Mouse (Mus musculus): ENCODE measurements at regions not wholly inside any gene's neighbourhood (a gene's known extent, or its start where the extent isn't known, plus 50 kb on each side); places are given as distances from the start of the nearest gene placed in this dataset.

DNA sequence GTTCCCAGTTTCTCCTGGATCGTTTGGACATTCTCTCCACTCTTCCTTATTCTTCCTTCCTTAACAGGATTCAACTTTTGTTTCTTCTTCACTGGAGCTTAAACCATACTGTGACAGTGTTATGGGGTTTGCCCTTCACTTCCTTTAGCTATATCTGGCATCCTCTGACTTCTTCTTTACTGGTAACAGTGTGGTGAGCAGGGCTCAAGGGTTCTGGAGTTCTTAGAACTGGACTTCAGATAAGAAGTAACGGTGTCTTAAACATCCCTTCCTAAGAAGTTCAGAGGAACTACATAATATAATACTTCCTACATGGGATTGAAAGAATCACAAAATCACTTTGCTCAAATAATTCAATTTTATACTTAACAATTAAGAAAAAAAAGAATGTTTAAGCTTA, 237.5 kb upstream of the Cited2 start:
- ATAC-seq (ENCODE audit: low FRiP score, low TSS enrichment), result no peak
- Histone ChIP-seq H3K9me3 (ENCODE audit: control insufficient read depth, low read length) (no peaks in the 10 kb centered on the region), H3K4me1 (ENCODE audit: control insufficient read depth, insufficient read depth, low read length) (no peaks in the 10 kb centered on the region), H3K36me3 (ENCODE audit: control insufficient read depth, insufficient read depth, low read length) (no peaks in the 10 kb centered on the region), H3K4me3 (ENCODE audit: low read length) (no peak overlapping the region), H3K4me2 (replicated peaks; ENCODE audit: low read depth, low read length) (no peak overlapping the region), H3K27ac (ENCODE audit: low read depth, low read length) (no peak overlapping the region), H3K27me3 (ENCODE audit: control insufficient read depth, insufficient read depth, low read length) (no peaks in the 10 kb centered on the region), H3K9ac (ENCODE audit: low read depth, low read length) (no peak overlapping the region)
- WGBS, result 96% methylated on average over 2 of the region's 2 CpGs

DNA sequence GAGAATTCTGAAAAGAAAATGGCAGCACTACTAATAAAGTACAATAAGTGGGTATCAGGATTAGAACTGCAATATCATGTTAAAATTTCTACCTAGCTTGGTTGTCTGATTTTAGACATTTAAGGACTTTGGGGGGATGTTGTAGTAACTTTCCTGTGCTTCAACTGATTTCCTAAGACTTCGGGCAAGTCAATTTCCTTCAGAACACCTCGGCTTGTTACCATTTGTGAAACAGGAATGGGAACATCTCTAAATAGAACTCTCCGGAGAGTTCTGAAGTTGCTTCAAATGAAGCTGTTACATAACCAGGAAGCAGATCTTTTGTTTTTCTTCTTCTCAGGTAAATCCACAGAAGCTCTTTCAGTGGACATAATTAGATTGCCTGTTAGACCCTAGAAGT, 237.0 kb upstream of the Cited2 start:
- no peak overlapping the region for H3K4me2 ChIP-seq (replicated peaks; ENCODE audit: low read depth, low read length)
- no peaks in the 10 kb centered on the region for H3K4me1 ChIP-seq (ENCODE audit: control insufficient read depth, insufficient read depth, low read length)
- H3K36me3 ChIP-seq (ENCODE audit: control insufficient read depth, insufficient read depth, low read length), result no peaks in the 10 kb centered on the region
- H3K27me3 ChIP-seq (ENCODE audit: control insufficient read depth, insufficient read depth, low read length), result no peaks in the 10 kb centered on the region
- no peaks in the 10 kb centered on the region for H3K9me3 ChIP-seq (ENCODE audit: control insufficient read depth, low read length)
- WGBS, result 90% methylated on average over 3 of the region's 3 CpGs
- no peak overlapping the region for H3K9ac ChIP-seq (ENCODE audit: low read depth, low read length)
- H3K27ac ChIP-seq (ENCODE audit: low read depth, low read length), result no peak overlapping the region
- H3K4me3 ChIP-seq (ENCODE audit: low read length), result no peak overlapping the region
- no peak for ATAC-seq (ENCODE audit: low FRiP score, low TSS enrichment)

DNA sequence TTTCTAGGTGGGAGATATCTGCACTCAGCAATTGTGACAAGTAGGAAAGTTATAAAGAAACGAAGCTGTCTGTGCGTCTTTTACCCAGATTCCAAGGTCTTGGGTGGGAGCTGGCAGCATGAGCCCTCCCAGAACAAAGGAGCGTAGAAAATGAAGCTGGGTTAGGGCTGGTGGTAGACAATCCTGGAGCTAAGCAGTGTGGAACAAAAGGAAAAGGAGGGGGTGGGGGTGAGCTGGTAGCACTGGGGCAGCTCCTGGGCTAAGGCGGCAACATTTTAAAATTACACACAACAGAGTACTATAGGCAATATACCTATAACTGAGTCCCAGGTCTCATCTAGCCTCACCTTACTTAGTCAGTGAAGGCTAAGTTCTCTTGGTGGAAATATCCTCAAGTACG, 235.6 kb upstream of the Cited2 start:
- Histone ChIP-seq H3K36me3 (ENCODE audit: control insufficient read depth, insufficient read depth, low read length) (no peaks in the 10 kb centered on the region), H3K4me1 (ENCODE audit: control insufficient read depth, insufficient read depth, low read length) (no peaks in the 10 kb centered on the region), H3K4me3 (ENCODE audit: low read length) (no peak overlapping the region), H3K9ac (ENCODE audit: low read depth, low read length) (no peak overlapping the region), H3K4me2 (replicated peaks; ENCODE audit: low read depth, low read length) (no peak overlapping the region), H3K27ac (ENCODE audit: low read depth, low read length) (no peak overlapping the region), H3K9me3 (ENCODE audit: control insufficient read depth, low read length) (no peaks in the 10 kb centered on the region), H3K27me3 (ENCODE audit: control insufficient read depth, insufficient read depth, low read length) (no peaks in the 10 kb centered on the region)
- no peak for ATAC-seq (ENCODE audit: low FRiP score, low TSS enrichment)
- 81% methylated on average over 5 of the region's 5 CpGs for WGBS

DNA sequence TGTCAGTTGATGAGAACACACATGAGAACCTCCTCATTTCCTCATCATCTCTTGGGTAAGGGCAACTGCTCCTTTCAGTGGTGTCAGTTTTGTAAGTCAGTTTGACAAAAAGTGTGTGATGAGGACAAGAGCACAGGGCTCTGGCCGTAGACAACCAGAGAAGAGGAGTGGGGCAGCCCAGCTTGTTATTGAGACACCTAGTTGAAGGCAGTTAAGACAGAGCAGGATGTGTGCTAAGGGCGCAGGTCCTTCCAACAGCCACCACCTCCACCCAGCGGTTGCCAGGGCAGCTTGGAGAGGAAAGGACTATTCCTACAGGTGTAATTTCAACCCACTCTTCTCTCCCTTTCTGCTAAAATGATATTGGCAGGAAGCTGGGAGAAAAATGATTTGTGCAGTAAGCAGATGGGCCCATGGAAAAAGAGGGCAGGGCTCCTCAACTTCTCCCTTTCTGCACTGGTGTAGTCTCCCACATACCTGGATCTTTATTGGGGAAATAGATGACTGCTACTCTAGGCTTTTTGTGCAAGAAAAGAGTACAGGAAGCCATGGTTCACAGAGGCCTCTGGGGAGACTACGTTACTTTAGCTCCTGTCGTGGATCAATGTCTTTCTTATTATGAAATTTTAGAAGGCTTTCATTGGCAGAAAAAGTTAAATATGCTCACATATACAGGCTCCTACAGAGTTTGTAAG, 231.3 kb upstream of the Cited2 start:
- no peak overlapping the region for H3K4me2 ChIP-seq (replicated peaks; ENCODE audit: low read depth, low read length)
- H3K9me3 ChIP-seq (ENCODE audit: control insufficient read depth, low read length), result no peaks in the 10 kb centered on the region
- H3K4me3 ChIP-seq (ENCODE audit: low read length), result no peak overlapping the region
- no peak for ATAC-seq (ENCODE audit: low FRiP score, low TSS enrichment)
- no peaks in the 10 kb centered on the region for H3K4me1 ChIP-seq (ENCODE audit: control insufficient read depth, insufficient read depth, low read length)
- 87% methylated on average over 5 of the region's 5 CpGs for WGBS
- no peaks in the 10 kb centered on the region for H3K36me3 ChIP-seq (ENCODE audit: control insufficient read depth, insufficient read depth, low read length)
- no peak overlapping the region for H3K9ac ChIP-seq (ENCODE audit: low read depth, low read length)
- no peak overlapping the region for H3K27ac ChIP-seq (ENCODE audit: low read depth, low read length)
- H3K27me3 ChIP-seq (ENCODE audit: control insufficient read depth, insufficient read depth, low read length), result no peaks in the 10 kb centered on the region

DNA sequence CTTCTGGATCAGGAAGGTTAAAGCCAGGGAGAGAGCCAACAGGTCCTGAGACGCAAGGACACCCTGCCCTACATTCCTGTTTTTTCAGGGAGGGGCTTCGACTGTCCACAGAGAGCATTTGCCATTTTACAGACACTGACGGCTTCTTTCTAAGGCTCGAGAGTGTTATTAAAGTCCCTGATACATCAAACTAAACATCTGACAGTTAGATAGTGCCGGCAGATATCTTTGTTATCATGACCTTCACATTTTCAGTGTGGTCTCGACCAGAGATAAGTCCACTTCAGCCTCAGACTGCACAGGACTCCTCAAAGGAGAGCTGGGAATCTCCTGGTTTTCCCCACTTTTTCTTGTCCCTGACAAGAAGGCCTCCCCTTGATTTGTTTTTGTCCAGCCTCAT, 229.9 kb upstream of the Cited2 start:
- H3K36me3 ChIP-seq (ENCODE audit: control insufficient read depth, insufficient read depth, low read length), result no peaks in the 10 kb centered on the region
- no peak overlapping the region for H3K27ac ChIP-seq (ENCODE audit: low read depth, low read length)
- no peak overlapping the region for H3K4me3 ChIP-seq (ENCODE audit: low read length)
- H3K4me2 ChIP-seq (replicated peaks; ENCODE audit: low read depth, low read length), result no peak overlapping the region
- no peaks in the 10 kb centered on the region for H3K9me3 ChIP-seq (ENCODE audit: control insufficient read depth, low read length)
- H3K4me1 ChIP-seq (ENCODE audit: control insufficient read depth, insufficient read depth, low read length), result no peaks in the 10 kb centered on the region
- ATAC-seq (ENCODE audit: low FRiP score, low TSS enrichment), result no peak
- 52% methylated on average over 6 of the region's 6 CpGs for WGBS
- no peak overlapping the region for H3K9ac ChIP-seq (ENCODE audit: low read depth, low read length)
- H3K27me3 ChIP-seq (ENCODE audit: control insufficient read depth, insufficient read depth, low read length), result no peaks in the 10 kb centered on the region

DNA sequence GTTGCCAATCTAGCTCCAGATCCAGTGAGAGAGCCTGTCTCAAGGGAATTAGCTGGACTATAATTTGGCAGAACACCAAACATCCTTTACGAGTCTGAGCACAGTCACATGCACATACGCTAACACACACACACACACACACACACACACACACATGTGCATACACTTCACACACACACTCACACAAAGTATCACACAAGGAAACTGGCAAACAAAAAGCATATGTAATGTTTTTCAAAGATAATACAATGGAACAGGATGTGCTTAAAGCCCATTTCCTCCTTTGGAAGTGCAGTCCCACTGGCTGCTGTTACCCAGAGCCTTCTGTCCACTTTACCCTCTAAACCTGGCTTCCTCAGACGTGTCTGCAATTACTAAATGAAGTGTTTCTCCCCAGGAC, 226.2 kb upstream of the Cited2 start:
- H3K4me2 ChIP-seq (replicated peaks; ENCODE audit: low read depth, low read length), result no peak overlapping the region
- 65% methylated on average over 3 of the region's 3 CpGs for WGBS
- ATAC-seq (ENCODE audit: low FRiP score, low TSS enrichment), result no peak
- H3K27me3 ChIP-seq (ENCODE audit: control insufficient read depth, insufficient read depth, low read length), result no peaks in the 10 kb centered on the region
- H3K9ac ChIP-seq (ENCODE audit: low read depth, low read length), result no peak overlapping the region
- H3K4me1 ChIP-seq (ENCODE audit: control insufficient read depth, insufficient read depth, low read length), result no peaks in the 10 kb centered on the region
- H3K9me3 ChIP-seq (ENCODE audit: control insufficient read depth, low read length), result peaks cover 5% of the 10 kb centered on the region; the same call in 1 of the 2 replicates
- H3K27ac ChIP-seq (ENCODE audit: low read depth, low read length), result no peak overlapping the region
- no peaks in the 10 kb centered on the region for H3K36me3 ChIP-seq (ENCODE audit: control insufficient read depth, insufficient read depth, low read length)
- no peak overlapping the region for H3K4me3 ChIP-seq (ENCODE audit: low read length)

DNA sequence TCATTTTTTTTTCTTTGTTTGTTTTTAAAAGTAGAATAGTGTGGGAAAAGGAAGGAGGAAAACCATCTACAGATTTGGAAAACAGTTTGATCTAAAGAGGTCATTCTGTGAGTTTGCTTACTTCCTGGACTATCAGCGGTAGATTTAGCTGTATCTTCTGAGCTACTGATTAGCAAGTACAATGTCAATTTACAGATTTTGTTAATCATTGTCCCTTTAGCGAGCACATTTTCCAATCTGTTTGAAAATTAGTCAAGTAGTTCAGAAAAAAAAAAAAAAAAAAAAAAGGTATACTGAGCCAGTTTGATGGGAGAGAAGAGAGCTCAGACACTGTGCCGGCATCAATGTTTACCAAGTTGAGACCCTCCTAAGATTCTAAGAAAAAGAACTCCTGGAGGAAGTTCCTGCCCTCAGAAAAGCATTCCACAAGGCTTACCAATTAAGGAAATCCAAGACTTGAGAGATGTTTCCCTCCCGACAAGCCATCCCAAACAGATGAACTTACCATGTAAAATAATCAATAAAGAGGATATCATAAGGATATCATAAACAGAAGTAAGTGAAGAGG, 212.3 kb upstream of the Cited2 start:
- peaks cover 10% of the 10 kb centered on the region for H3K9me3 ChIP-seq (ENCODE audit: control insufficient read depth, low read length)
- peaks cover 4% of the 10 kb centered on the region; the same call in 1 of the 2 replicates for H3K4me1 ChIP-seq (ENCODE audit: control insufficient read depth, insufficient read depth, low read length)
- WGBS, result 74% methylated on average over 4 of the region's 4 CpGs
- H3K4me3 ChIP-seq (ENCODE audit: low read length), result no peak overlapping the region
- H3K27ac ChIP-seq (ENCODE audit: low read depth, low read length), result no peak overlapping the region
- H3K27me3 ChIP-seq (ENCODE audit: control insufficient read depth, insufficient read depth, low read length), result no peaks in the 10 kb centered on the region
- no peaks in the 10 kb centered on the region for H3K36me3 ChIP-seq (ENCODE audit: control insufficient read depth, insufficient read depth, low read length)
- H3K4me2 ChIP-seq (replicated peaks; ENCODE audit: low read depth, low read length), result no peak overlapping the region
- ATAC-seq (ENCODE audit: low FRiP score, low TSS enrichment), result no peak
- no peak overlapping the region for H3K9ac ChIP-seq (ENCODE audit: low read depth, low read length)

DNA sequence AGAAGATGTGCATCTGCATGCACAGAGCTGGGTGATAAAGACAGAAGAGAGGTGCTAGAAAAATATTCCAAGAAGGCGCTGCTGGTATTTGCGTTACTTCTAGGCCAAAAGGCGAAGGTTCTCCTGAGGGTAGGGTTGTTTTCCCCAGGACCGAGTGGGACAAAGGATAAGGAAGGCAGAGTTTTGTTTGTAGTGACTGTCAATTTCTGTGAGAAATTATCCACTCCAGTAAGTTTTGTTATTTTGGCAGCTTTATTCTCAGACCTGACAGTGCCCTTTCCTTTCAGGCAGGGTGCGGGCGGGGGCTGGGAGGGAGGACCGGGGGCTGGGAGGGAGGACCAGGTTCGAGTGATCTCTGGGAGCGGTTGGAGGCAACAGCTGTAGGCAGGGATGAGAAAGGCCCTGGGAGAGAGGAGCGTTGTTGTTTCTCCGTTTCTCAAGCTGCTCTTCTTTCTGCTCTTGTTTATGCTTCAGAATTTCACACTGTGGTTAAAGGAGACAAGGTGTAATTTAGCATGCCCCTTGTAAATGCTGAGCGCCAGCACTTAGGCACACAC, 211.2 kb upstream of the Cited2 start:
- WGBS, result 19% methylated on average over 12 of the region's 12 CpGs
- no peaks in the 10 kb centered on the region for H3K27me3 ChIP-seq (ENCODE audit: control insufficient read depth, insufficient read depth, low read length)
- ATAC-seq (ENCODE audit: low FRiP score, low TSS enrichment), result peak; percentile 77; the same call in 1 of the 2 replicates
- H3K4me3 ChIP-seq (ENCODE audit: low read length), result no peak overlapping the region
- H3K27ac ChIP-seq (ENCODE audit: low read depth, low read length), result peak overlapping the region; percentile 37; the same call in 1 of the 2 replicates
- H3K9ac ChIP-seq (ENCODE audit: low read depth, low read length), result no peak overlapping the region
- H3K36me3 ChIP-seq (ENCODE audit: control insufficient read depth, insufficient read depth, low read length), result no peaks in the 10 kb centered on the region
- H3K4me1 ChIP-seq (ENCODE audit: control insufficient read depth, insufficient read depth, low read length), result peaks cover 4% of the 10 kb centered on the region; the same call in 1 of the 2 replicates
- no peaks in the 10 kb centered on the region for H3K9me3 ChIP-seq (ENCODE audit: control insufficient read depth, low read length)
- no peak overlapping the region for H3K4me2 ChIP-seq (replicated peaks; ENCODE audit: low read depth, low read length)

DNA sequence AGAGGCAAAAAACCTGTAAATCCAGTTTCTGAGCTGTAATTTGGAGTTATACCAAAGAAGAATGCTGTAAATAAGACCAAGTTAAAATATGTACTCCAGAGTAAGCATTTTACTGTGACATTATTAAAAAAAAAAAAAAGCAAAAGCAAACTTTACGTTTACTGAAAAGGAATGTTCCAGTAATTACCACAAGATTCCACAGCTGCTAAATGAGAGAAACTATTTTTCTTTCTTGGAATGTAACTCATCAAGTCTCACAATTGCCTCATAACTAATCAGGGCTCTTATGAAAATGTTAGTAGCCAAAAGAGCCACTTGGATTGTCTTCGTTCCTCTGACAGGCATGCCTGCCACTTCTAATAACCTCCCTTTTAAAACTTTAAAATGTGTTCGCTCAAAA, 210.5 kb upstream of the Cited2 start:
- Histone ChIP-seq H3K27ac (ENCODE audit: low read depth, low read length) (no peak overlapping the region), H3K9me3 (ENCODE audit: control insufficient read depth, low read length) (no peaks in the 10 kb centered on the region), H3K27me3 (ENCODE audit: control insufficient read depth, insufficient read depth, low read length) (no peaks in the 10 kb centered on the region), H3K36me3 (ENCODE audit: control insufficient read depth, insufficient read depth, low read length) (no peaks in the 10 kb centered on the region), H3K4me2 (replicated peaks; ENCODE audit: low read depth, low read length) (no peak overlapping the region), H3K4me1 (ENCODE audit: control insufficient read depth, insufficient read depth, low read length) (peaks cover 4% of the 10 kb centered on the region; the same call in 1 of the 2 replicates), H3K9ac (ENCODE audit: low read depth, low read length) (no peak overlapping the region), H3K4me3 (ENCODE audit: low read length) (no peak overlapping the region)
- 57% methylated on average over 3 of the region's 3 CpGs for WGBS
- no peak for ATAC-seq (ENCODE audit: low FRiP score, low TSS enrichment)
